23 mouse cellular contexts compared by ENCODE assay signal in the genomic region with DNA sequence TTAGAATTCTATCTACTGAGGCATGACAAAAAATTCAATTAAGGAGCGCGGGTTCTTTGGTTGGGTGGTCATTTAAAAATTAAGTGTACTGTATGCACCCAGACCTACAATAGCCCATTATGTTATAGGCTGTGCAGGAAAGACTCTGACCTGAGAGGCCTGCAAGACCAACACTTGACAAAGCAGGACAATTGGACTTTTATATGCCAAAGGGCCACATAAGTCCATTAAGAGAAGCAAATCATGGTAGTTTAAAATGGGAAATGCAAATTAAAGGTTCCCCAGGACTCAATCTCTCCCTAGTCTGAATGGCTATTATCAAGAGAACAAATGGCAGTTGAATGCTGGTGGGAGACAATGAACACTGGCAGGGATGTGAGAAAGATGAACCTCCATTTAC. TPM values are rescaled to one million over a fixed set of nuclear protein-coding genes. Genes with fewer than 3 reads are reported as not detected.
DNase-seq lines count a peak whose midpoint lies in the region; ATAC-seq and TF ChIP-seq lines count a peak whose summit lies in the region.
"Had no signal": no experiment of that assay in that cellular context is flagged by ENCODE, and none has a peak within 500 bp of the region (broad histone marks: within the 10 kb centered on the region; RNA-seq: fewer than 3 reads in every experiment).

No protein-coding gene starts in this region.

- H3K4me2 ChIP-seq in forebrain, embryonic 11.5 days (ENCODE audit: low read depth, low read length, severe bottlenecking) = no peak overlapping the region
- H3K4me2 ChIP-seq in forebrain, postnatal 0 days (ENCODE audit: low read depth) = no peak overlapping the region
- H3K4me2 ChIP-seq in hindbrain, embryonic 12.5 days (replicated peaks) = no peak overlapping the region
- no peak overlapping the region for H3K4me2 ChIP-seq in hindbrain, embryonic 14.5 days (replicated peaks)
- H3K4me2 ChIP-seq in kidney, postnatal 0 days (ENCODE audit: low read length) = no peak overlapping the region
- H3K4me2 ChIP-seq: embryonic facial prominence, embryonic 13.5 days; heart, embryonic 13.5 days; hindbrain, embryonic 15.5 days had no signal

- no peaks in the 10 kb centered on the region for H3K36me3 ChIP-seq in forebrain, embryonic 11.5 days (ENCODE audit: control insufficient read depth, insufficient read depth, low read length)
- H3K36me3 ChIP-seq in forebrain, postnatal 0 days (ENCODE audit: insufficient read depth) = no peaks in the 10 kb centered on the region
- no peaks in the 10 kb centered on the region for H3K36me3 ChIP-seq in hindbrain, embryonic 12.5 days
- H3K36me3 ChIP-seq in hindbrain, embryonic 14.5 days (replicated peaks; ENCODE audit: control insufficient read depth, insufficient read depth) = no peaks in the 10 kb centered on the region
- H3K36me3 ChIP-seq in kidney, postnatal 0 days (ENCODE audit: insufficient read depth, low read length) = no peaks in the 10 kb centered on the region
- H3K36me3 ChIP-seq: embryonic facial prominence, embryonic 13.5 days; heart, embryonic 13.5 days; hindbrain, embryonic 15.5 days had no signal

- 27% methylated on average over 2 of the region's 2 CpGs for WGBS in forebrain, embryonic 11.5 days
- 20% methylated on average over 2 of the region's 2 CpGs for WGBS in forebrain, postnatal 0 days
- 39% methylated on average over 2 of the region's 2 CpGs for WGBS in hindbrain, embryonic 12.5 days
- WGBS in hindbrain, embryonic 14.5 days = 30% methylated on average over 2 of the region's 2 CpGs
- 56% methylated on average over 2 of the region's 2 CpGs for WGBS in kidney, postnatal 0 days

- H3K4me1 ChIP-seq in forebrain, embryonic 11.5 days (replicated peaks; ENCODE audit: control insufficient read depth, insufficient read depth, low read length) = no peaks in the 10 kb centered on the region
- no peaks in the 10 kb centered on the region for H3K4me1 ChIP-seq in forebrain, postnatal 0 days (ENCODE audit: insufficient read depth)
- peaks cover 5% of the 10 kb centered on the region; the same call in 1 of the 2 replicates for H3K4me1 ChIP-seq in hindbrain, embryonic 12.5 days
- H3K4me1 ChIP-seq in hindbrain, embryonic 14.5 days (replicated peaks; ENCODE audit: control insufficient read depth, insufficient read depth, low read length) = no peaks in the 10 kb centered on the region
- H3K4me1 ChIP-seq in kidney, postnatal 0 days (replicated peaks; ENCODE audit: insufficient read depth, low read length) = no peaks in the 10 kb centered on the region
- H3K4me1 ChIP-seq: embryonic facial prominence, embryonic 13.5 days; heart, embryonic 13.5 days; hindbrain, embryonic 15.5 days had no signal

- H3K9ac ChIP-seq in forebrain, embryonic 11.5 days (ENCODE audit: low read length) = no peak overlapping the region
- H3K9ac ChIP-seq in forebrain, postnatal 0 days = no peak overlapping the region
- H3K9ac ChIP-seq in hindbrain, embryonic 12.5 days = no peak overlapping the region
- H3K9ac ChIP-seq in hindbrain, embryonic 14.5 days = no peak overlapping the region
- no peak overlapping the region for H3K9ac ChIP-seq in kidney, postnatal 0 days (ENCODE audit: low read depth, low read length)
- H3K9ac ChIP-seq: embryonic facial prominence, embryonic 13.5 days; heart, embryonic 13.5 days; hindbrain, embryonic 15.5 days had no signal

- DNase-seq in forebrain, embryonic 11.5 days (ENCODE audit: low spot score) = no peak
- DNase-seq in forebrain, postnatal 0 days = no peak
- no peak for DNase-seq in hindbrain, embryonic 14.5 days (ENCODE audit: low spot score)
- DNase-seq in kidney, postnatal 0 days (ENCODE audit: low spot score) = peak; percentile 4
- no peak for DNase-seq in kidney, postnatal 14 days
- DNase-seq in retina, embryonic 14.5 days (ENCODE audit: low spot score) = peak; percentile 61
- no peak for DNase-seq in layer of hippocampus, postnatal 14 days (ENCODE audit: low spot score in 2 of 2)
- DNase-seq: adrenal gland, postnatal 14 days; cerebellum, adult 18-20 months; cerebellum, adult 9-11 months; gastrocnemius, postnatal 36 days; heart, adult 11 months; heart, postnatal 4 days had no signal

- H3K9me3 ChIP-seq in forebrain, embryonic 11.5 days (ENCODE audit: control insufficient read depth, low read length) = no peaks in the 10 kb centered on the region
- no peaks in the 10 kb centered on the region for H3K9me3 ChIP-seq in forebrain, postnatal 0 days (ENCODE audit: low read length)
- no peaks in the 10 kb centered on the region for H3K9me3 ChIP-seq in hindbrain, embryonic 12.5 days (replicated peaks)
- no peaks in the 10 kb centered on the region for H3K9me3 ChIP-seq in hindbrain, embryonic 14.5 days (ENCODE audit: control insufficient read depth, low read length)
- H3K9me3 ChIP-seq in kidney, postnatal 0 days (replicated peaks; ENCODE audit: low read length) = no peaks in the 10 kb centered on the region
- H3K9me3 ChIP-seq: embryonic facial prominence, embryonic 13.5 days; heart, embryonic 13.5 days; hindbrain, embryonic 15.5 days had no signal

- TF ChIP-seq CTCF in forebrain, postnatal 0 days (IDR thresholded peaks at IDR 0.05; ENCODE audit: low read depth) = no peak
- TF ChIP-seq CTCF in kidney, postnatal 0 days (IDR thresholded peaks at IDR 0.05; ENCODE audit: low read depth) = no peak

- H3K27ac ChIP-seq in forebrain, embryonic 11.5 days (ENCODE audit: low read depth, low read length) = no peak overlapping the region
- no peak overlapping the region for H3K27ac ChIP-seq in forebrain, postnatal 0 days (ENCODE audit: low read depth, low read length)
- no peak overlapping the region for H3K27ac ChIP-seq in hindbrain, embryonic 12.5 days
- no peak overlapping the region for H3K27ac ChIP-seq in hindbrain, embryonic 14.5 days
- H3K27ac ChIP-seq in kidney, postnatal 0 days = no peak overlapping the region
- H3K27ac ChIP-seq: embryonic facial prominence, embryonic 13.5 days; heart, embryonic 13.5 days; hindbrain, embryonic 15.5 days had no signal

- peak; percentile 89 for ATAC-seq in forebrain, embryonic 11.5 days (replicated peaks; ENCODE audit: low FRiP score)
- ATAC-seq in forebrain, postnatal 0 days = no peak
- peak; percentile 61; the same call in 1 of the 2 replicates for ATAC-seq in hindbrain, embryonic 12.5 days (ENCODE audit: low FRiP score)
- no peak for ATAC-seq in hindbrain, embryonic 14.5 days (ENCODE audit: low FRiP score)
- no peak; the same call in 1 of the 2 replicates for ATAC-seq in kidney, postnatal 0 days (replicated peaks; ENCODE audit: low FRiP score, low read depth)
- ATAC-seq: activated CD4-positive, CD25-positive, alpha-beta regulatory T cell, adult 4 months; inflammation-experienced regulatory T-cells, adult 6 months; intestine, postnatal 0 days; Patski had no signal

- no peak overlapping the region for H3K4me3 ChIP-seq in forebrain, embryonic 11.5 days (ENCODE audit: low read depth, low read length)
- no peak overlapping the region for H3K4me3 ChIP-seq in forebrain, postnatal 0 days (ENCODE audit: low read depth, low read length)
- H3K4me3 ChIP-seq in hindbrain, embryonic 12.5 days = no peak overlapping the region
- H3K4me3 ChIP-seq in hindbrain, embryonic 14.5 days (replicated peaks; ENCODE audit: low read length) = no peak overlapping the region
- no peak overlapping the region for H3K4me3 ChIP-seq in kidney, postnatal 0 days (replicated peaks; ENCODE audit: low read depth, low read length)
- H3K4me3 ChIP-seq: embryonic facial prominence, embryonic 13.5 days; heart, embryonic 13.5 days; hindbrain, embryonic 15.5 days had no signal

- no peaks in the 10 kb centered on the region for H3K27me3 ChIP-seq in forebrain, embryonic 11.5 days (ENCODE audit: control insufficient read depth, insufficient read depth, low read length)
- H3K27me3 ChIP-seq in forebrain, postnatal 0 days (ENCODE audit: insufficient read depth, low read length) = no peaks in the 10 kb centered on the region
- no peaks in the 10 kb centered on the region for H3K27me3 ChIP-seq in hindbrain, embryonic 12.5 days
- H3K27me3 ChIP-seq in hindbrain, embryonic 14.5 days (ENCODE audit: control insufficient read depth, insufficient read depth, low read length) = no peaks in the 10 kb centered on the region
- H3K27me3 ChIP-seq in kidney, postnatal 0 days (ENCODE audit: insufficient read depth, low read length) = no peaks in the 10 kb centered on the region
- H3K27me3 ChIP-seq: CH12.LX; embryonic facial prominence, embryonic 13.5 days; heart, embryonic 13.5 days; hindbrain, embryonic 15.5 days; Patski had no signal

RNA-seq across cellular contexts. Expression of gene Lrrtm1, which starts 53.9 kb away (rescaled TPM):
- 11.5 and 12.6 TPM in 2 replicates for polyA plus RNA-seq in forebrain, embryonic 11.5 days (2014; fragmentation: Nextera tagmentation; extraction: Ambion mirVana)
- total RNA-seq in forebrain, postnatal 0 days (2014; rRNA removed) = 52.2 and 55.3 TPM in 2 replicates
- polyA plus RNA-seq in forebrain, postnatal 0 days (2015; fragmentation: Nextera tagmentation; extraction: Ambion mirVana) = 74.1 and 74.7 TPM in 2 replicates
- 20.6 and 21.7 TPM in 2 replicates for polyA plus RNA-seq in hindbrain, embryonic 12.5 days (2016; fragmentation: Nextera tagmentation; extraction: Ambion mirVana)
- 41.6 and 47.2 TPM in 2 replicates for polyA plus RNA-seq in hindbrain, embryonic 14.5 days (2014; fragmentation: Nextera tagmentation; extraction: Ambion mirVana)
- 4.5 and 4.9 TPM in 2 replicates for polyA plus RNA-seq in kidney, postnatal 0 days (2015; fragmentation: Nextera tagmentation; extraction: Ambion mirVana)
- 100 to 1,000 TPM; 114 to 119 TPM for total RNA-seq in layer of hippocampus, postnatal 14 days (2021)
- total RNA-seq: CH12.LX; gastrocnemius, adult 8-10 months; gastrocnemius, postnatal 36 days had no signal
- polyA plus RNA-seq: activated CD4-positive, CD25-positive, alpha-beta regulatory T cell, adult 4 months; inflammation-experienced regulatory T-cells, adult 6 months had no signal

Comparison
In these comparisons a context has a peak if more than half of its experiments do, and no peak if none do; other contexts are left out.
1. ATAC-seq: peak in forebrain, embryonic 11.5 days (single experiment) and hindbrain, embryonic 12.5 days (single experiment); none in forebrain, postnatal 0 days (single experiment), hindbrain, embryonic 14.5 days (single experiment) and kidney, postnatal 0 days (single experiment).
2. DNase-seq: peak in kidney, postnatal 0 days (single experiment) and retina, embryonic 14.5 days (single experiment); none in forebrain, embryonic 11.5 days (single experiment), forebrain, postnatal 0 days (single experiment), hindbrain, embryonic 14.5 days (single experiment), kidney, postnatal 14 days (single experiment) and layer of hippocampus, postnatal 14 days (0 of 2).